Mouse (Mus musculus) G1E (cell line): Measurements from ENCODE around the gene Pdgfd.

ENCODE experiments used
- CTCF ChIP-seq: IDR thresholded peaks from 2 replicates; pipeline ENCODE4 v1.5.1; 2012; ENCODE audit warnings: low read depth, low read length, inconsistent platforms, mixed read lengths
- GATA1 ChIP-seq: IDR thresholded peaks from 2 replicates; pipeline ENCODE4 v1.6.1; 2012; ENCODE audit warnings: borderline replicate concordance, low read length, inconsistent platforms, mixed read lengths
- TAL1 ChIP-seq: conservative IDR thresholded peaks from 2 replicates; pipeline ENCODE4 v1.6.1; 2012; ENCODE audit warnings: low read depth, low read length, inconsistent platforms, mixed read lengths

DNA sequence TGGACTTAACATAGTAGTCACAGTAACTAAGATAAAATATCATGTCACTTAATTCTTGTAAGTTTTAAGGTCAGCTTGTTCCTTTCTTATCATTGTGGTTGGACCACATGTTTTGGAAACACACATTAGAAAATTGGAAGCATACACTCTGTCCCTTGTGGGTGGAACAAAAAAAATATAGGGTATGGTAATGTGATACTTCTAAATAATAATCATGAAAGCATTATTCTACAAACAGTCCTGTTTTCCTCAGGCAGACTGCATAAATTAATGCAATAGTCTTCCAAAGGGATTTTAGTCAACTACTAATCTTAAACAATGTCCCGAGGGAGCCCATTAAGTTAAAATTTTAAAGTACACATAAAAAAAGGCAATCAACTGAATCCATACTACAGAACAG lies 108.0 kb downstream of the Pdgfd start:
- TF ChIP-seq CTCF (no peak), GATA1 (no peak), TAL1 (no peak)
